Mouse (Mus musculus) lung, adult 18-20 months (tissue): Measurements from ENCODE around the gene Ctdspl.

ENCODE experiments used
- DNase-seq, 2 experiments: peaks; one replicate each; pipeline ENCODE4 v3.0.0; 2022; ENCODE audit warnings: mixed read lengths in 2 of 2

Gene Ctdspl

DNA sequence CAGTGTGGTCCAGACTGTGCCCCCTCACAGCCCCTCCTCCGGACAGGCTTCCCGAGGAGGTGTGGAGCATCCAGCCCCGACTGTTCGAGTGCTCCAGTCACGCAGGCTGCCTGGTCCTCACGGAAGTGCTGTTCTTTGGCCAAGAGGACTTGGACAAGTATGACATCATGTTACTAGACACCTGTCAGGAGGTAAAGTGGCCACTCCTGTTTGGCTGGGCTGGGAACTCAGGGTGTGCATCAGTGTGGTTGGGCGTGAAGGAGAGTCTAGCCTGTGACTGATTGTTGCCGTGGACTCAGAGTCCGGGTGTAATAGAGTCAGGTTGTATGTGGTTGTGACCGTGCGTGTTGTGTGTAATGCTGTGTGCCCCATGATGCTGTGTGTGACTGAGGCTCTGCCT, 142.0 kb downstream of the Ctdspl start:
- peak; percentile 61 to 76 for DNase-seq

DNA sequence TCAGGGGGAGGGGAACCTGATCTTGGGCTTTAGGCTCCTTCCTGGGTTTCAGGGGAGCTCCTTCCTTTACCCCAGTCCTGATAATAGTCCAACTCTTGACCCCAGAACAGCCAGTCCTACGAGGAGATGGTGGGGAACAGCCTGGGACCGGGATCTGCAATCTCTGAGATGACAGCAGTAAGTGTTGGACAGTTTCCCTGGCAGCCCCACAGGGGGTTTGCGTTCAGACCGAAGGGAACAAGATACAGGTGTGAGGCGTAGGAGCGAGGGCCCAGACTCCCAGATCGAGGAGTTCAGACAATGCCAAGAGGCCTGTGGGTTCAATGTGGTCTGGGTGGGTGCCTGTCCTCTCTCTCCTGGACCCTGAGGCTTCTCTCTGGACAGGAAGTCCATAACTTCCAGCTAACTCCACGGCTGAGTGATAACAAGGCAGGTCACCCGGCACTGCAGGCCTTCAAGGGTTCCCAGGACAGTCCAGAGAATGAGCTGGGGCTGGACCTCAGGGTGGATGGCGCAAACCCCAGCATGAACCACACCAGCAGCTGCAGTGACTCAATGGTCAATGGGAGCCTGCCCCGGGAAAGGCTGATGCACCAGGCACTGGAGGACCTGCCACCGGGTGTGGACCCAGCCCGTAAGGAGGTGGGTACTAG, 144.0 kb downstream of the Ctdspl start:
- DNase-seq, result no peak

- DNase-seq, result no peak
These were observed 145.5 kb downstream of the Ctdspl start for GRCm38 (mm10) chr9:119071786-119072185.

DNA sequence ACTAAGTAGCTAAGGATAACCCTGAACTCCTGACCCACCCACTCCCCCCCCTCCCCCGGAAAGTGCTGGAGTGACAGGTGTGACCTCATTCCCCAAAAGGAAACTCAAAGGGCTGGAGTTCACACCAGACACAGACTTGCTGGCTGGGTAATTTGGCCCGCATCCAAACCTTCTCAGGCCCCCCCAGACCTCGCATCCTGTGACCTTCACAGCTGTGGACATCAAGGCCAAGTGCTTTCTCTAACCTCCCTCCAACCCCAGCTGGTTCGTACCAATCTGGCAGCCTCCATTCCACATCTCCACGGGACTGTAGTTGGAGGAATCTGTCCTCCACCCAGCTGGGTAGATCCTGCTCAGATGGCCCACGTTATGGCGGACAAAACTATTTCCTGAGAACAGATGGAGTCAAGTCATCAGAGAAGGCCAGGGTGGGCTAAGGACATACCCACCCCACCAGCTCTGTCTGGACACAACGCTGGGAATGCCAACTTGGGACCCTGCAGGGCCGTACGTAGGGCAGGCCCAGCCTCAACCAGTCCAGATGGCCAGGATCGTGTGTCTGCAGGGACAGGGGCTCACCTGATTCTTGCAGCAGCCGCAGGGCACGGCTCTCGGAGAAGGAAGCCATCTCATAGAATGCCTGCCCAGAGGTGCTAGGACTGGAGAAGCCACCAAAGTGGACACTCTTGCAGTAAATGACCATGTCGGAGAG, 147.1 kb downstream of the Ctdspl start:
- DNase-seq, result no peak

DNA sequence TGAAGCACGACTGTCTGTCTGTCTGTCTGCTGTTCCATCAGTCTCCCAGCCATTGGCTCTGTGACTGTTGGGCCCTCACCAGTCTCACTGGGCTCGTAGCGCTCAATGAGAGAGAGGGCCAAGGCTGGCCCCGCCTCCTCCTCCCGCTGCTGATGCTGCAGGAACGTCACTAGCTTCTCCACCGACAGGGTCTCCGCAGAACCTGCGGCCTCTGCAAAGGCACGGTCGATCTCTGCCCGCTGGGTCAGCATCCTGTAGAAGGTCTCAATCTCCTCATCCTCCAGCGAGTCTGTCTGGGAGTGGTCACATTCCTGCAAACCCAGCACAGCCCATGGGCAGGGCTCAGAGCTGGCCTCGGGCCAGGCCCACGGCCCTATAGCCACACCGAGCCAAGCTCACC, 149.4 kb downstream of the Ctdspl start:
- DNase-seq, result no peak

DNA sequence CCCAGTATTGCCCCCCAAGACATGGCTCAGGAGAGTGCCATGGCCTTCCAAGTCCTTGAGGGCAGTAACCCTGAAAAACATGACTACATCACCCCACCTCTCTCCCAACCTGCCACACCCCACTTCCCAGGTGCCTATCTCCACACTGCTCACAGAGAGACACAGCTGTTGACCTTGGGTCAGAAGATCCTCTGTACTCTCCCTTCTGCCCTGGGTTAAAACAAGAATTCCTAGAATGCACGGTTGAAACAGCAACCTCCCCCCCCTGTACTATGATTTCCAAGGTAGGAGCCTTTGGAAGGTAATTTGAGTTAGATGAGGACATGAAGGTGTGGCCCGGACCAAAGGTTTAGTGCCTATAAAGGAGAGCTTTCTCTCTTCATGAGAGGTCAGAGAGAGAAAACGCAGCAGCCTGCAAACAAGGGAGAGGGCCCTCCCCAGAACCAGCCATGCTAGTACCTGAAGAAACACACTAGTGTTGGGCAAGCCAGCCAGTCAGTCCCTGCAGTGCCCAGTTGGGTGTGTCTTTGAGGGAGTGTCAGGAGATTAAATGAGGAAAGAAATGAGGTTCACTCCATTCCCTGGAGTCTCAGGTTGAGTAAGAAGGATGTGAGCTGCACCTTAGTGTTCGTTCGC, 153.9 kb downstream of the Ctdspl start:
- no peak for DNase-seq

DNA sequence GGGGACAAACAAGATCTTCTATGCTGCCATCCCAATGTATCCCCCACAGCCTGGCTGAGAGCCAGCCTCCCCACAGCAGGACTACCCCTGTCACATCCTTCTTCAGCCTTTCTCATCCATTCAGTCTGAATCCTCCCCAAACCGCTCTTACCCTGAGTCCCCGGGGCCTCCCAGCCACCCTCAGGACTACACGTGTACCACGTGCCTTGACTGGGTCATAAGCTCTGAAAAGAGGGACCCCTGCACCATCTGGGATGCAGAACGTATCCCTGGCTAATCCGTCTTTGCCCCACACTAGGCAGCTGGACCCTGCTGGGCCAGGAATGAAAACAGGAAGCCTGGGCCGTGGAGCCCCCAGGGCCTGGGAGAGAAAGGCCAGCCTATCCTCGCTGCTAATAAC, 155.8 kb downstream of the Ctdspl start:
- no peak for DNase-seq

DNA sequence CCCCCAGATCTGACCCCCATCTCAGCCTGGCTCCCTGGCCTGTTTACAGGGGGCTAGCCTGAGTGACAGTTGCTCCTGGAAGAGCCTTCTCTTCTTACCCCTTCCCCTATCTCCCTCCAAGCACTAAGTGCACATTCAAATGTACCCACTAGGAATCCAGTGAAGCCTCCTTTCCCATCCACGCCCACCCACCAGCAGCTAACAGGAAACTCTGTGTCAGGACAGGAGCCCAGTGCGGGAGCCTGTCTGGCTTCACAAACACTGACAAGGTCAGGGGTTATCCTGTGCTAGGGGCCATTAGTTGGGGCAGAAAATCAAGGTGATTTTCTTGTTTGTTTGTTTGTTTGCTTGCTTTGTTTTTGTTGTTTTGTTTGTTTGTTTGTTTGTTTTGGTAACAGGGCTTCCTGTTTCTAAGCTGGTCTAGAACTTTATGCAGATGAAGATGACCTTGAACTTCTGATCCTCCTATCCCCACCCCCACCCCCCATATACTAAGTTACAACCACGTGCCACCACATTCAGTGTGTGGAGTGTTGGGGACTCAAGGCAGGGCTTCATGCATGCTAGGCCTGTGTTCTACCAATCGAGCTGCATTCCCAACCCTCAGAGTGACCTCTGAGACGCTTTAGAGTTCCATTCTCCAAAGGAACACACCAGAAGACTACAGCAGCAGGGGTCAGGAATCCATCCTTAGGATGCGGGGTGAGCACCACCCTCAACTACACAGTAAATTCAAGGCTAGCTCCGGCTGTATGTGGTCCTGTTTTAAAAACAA, 156.6 kb downstream of the Ctdspl start:
- DNase-seq, result no peak

DNA sequence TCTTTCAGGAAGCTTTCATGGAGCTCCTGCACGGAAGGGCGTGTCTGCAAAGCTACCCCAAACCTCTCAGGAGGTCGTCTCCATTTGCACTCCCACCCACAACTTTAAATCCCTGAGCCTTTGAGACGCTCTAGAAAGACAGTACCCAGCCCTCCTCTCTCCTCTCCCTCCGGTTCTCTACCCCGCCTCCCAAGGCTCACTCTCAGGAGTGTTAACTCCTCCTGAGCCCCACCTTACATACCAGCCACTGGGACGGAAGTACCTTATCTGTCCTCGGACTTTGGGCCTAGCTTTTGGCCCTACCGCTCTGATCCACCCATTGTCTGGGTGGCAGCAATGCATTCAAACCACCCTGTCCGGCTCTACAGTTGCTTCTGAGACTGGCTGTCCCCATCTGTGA, 157.7 kb downstream of the Ctdspl start:
- no peak for DNase-seq

DNA sequence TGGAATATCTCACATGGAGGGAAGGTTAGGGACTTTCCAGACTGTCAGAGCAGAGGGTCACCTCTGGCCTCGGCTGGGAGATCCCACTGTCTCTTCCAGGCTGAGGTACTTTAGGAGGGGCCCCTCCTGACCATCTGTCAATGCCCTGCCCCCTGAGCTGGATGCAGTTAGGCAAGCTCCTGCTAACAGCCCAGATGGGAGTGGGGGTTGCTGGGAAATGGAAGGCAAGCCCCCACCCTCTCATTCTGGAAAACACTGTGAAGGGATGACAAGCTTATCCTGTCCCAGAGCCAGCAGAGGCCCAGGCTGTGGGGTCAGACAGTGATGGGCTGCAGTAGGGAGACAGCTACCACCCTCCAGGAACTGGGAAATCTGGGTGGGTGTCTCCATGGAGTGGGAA, 160.2 kb downstream of the Ctdspl start:
- DNase-seq, result no peak

DNA sequence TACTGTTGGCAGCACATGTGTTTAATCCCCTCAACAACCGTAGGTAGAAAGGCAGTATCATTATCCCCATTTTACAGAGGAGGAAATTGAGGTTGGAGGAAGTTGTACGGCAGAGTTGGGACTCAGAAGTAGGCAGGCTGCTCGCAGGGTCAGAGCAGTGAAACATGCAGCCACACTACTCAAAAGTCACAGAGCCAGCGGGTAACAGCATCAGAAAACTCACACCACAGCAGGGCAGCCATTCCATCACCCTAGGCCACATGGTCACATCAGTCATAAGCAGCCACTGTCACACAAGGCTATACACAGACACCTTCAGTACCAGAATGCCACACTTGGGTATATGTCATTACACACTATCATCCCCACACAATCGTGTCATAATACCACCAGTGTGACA, 161.1 kb downstream of the Ctdspl start:
- DNase-seq, result no peak

GRCm38 (mm10) chr9:119088148-119088801, 162.0 kb downstream of the Ctdspl start:
- DNase-seq, result peak; percentile 94

- DNase-seq, result no peak
These were observed 163.2 kb downstream of the Ctdspl start for GRCm38 (mm10) chr9:119089437-119089836.

DNA sequence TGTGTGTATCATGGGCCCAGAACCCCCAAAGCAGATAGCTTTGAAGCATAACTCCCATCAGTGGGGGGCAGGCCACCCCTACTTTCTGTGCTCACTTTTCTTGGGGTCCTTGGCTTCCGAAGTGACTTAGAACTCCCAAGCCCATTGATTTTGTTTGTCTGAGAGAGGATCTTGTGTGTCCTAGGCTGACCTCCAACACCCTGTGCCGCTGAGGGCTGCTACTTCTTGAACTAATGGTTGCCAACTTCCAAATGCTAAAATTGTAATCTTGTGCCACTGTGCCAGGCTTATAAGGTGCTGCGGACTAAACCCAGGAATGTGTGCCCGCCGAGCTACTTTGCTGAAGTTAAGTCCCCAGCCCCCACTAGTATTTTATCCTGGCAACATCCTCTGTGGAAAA, 164.2 kb downstream of the Ctdspl start:
- no peak for DNase-seq

GRCm38 (mm10) chr9:119091581-119092310, 165.5 kb downstream of the Ctdspl start:
- no peak for DNase-seq

- DNase-seq, result peak; percentile 66 to 67
These were observed 166.5 kb downstream of the Ctdspl start for GRCm38 (mm10) chr9:119092473-119093418.
